Mouse (Mus musculus): Measurements from ENCODE around the gene Rabep1.

Rabep1 gene

GRCm38 (mm10) chr11:70844559-70845456 is at the start of gene Rabep1:
Gene Rabep1 (plus strand): TSS chr11:70844778.
- peak; percentile 91 for DNase-seq (ENCODE audit: low read depth, low spot score)

- no peak for DNase-seq (ENCODE audit: low read depth, low spot score)
These were observed 42.2 kb upstream of the Rabep1 start for GRCm38 (mm10) chr11:70802208-70802864.

- no peak for DNase-seq (ENCODE audit: low read depth, low spot score)
These were observed 41.7 kb upstream of the Rabep1 start for GRCm38 (mm10) chr11:70802865-70803261.

GRCm38 (mm10) chr11:70803711-70804200 is 40.8 kb upstream of the Rabep1 start:
- DNase-seq (ENCODE audit: low read depth, low spot score): peak; percentile 82

GRCm38 (mm10) chr11:70804395-70804794 is 40.2 kb upstream of the Rabep1 start:
- no peak for DNase-seq (ENCODE audit: low read depth, low spot score)

GRCm38 (mm10) chr11:70805641-70806175 is 38.9 kb upstream of the Rabep1 start:
- DNase-seq (ENCODE audit: low read depth, low spot score): peak; percentile 35

GRCm38 (mm10) chr11:70806697-70807096 is 37.9 kb upstream of the Rabep1 start:
- DNase-seq (ENCODE audit: low read depth, low spot score): no peak

GRCm38 (mm10) chr11:70807630-70808029 is 36.9 kb upstream of the Rabep1 start:
- DNase-seq (ENCODE audit: low read depth, low spot score): no peak

- DNase-seq (ENCODE audit: low read depth, low spot score): no peak
These were observed 36.5 kb upstream of the Rabep1 start for GRCm38 (mm10) chr11:70808101-70808500.

- no peak for DNase-seq (ENCODE audit: low read depth, low spot score)
These were observed 35.6 kb upstream of the Rabep1 start for GRCm38 (mm10) chr11:70809011-70809410.

GRCm38 (mm10) chr11:70811041-70811440 is 33.5 kb upstream of the Rabep1 start:
- DNase-seq (ENCODE audit: low read depth, low spot score): no peak

- no peak for DNase-seq (ENCODE audit: low read depth, low spot score)
These were observed 32.9 kb upstream of the Rabep1 start for GRCm38 (mm10) chr11:70811471-70812240.

GRCm38 (mm10) chr11:70812365-70812764 is 32.2 kb upstream of the Rabep1 start, which contains the start of gene Scimp:
Gene Scimp (minus strand): TSS chr11:70812586.
- DNase-seq (ENCODE audit: low read depth, low spot score): no peak

GRCm38 (mm10) chr11:70815071-70815470 is 29.5 kb upstream of the Rabep1 start:
- no peak for DNase-seq (ENCODE audit: low read depth, low spot score)

GRCm38 (mm10) chr11:70815498-70816078 is 29.0 kb upstream of the Rabep1 start:
- DNase-seq (ENCODE audit: low read depth, low spot score): peak; percentile 82

- no peak for DNase-seq (ENCODE audit: low read depth, low spot score)
These were observed 27.8 kb upstream of the Rabep1 start for GRCm38 (mm10) chr11:70816770-70817169.

- no peak for DNase-seq (ENCODE audit: low read depth, low spot score)
These were observed 24.5 kb upstream of the Rabep1 start for GRCm38 (mm10) chr11:70820120-70820519.

GRCm38 (mm10) chr11:70821728-70822591 is 22.6 kb upstream of the Rabep1 start:
- DNase-seq (ENCODE audit: low read depth, low spot score): no peak

- DNase-seq (ENCODE audit: low read depth, low spot score): peak; percentile 44
These were observed 18.4 kb upstream of the Rabep1 start for GRCm38 (mm10) chr11:70826207-70826606.

GRCm38 (mm10) chr11:70828975-70829615 is 15.5 kb upstream of the Rabep1 start:
- no peak for DNase-seq (ENCODE audit: low read depth, low spot score)

Data from CD4-positive helper T cell, adult 2 months (primary cell).